Mouse (Mus musculus): Measurements from ENCODE around the gene Txndc15. TPM values are rescaled to one million over a fixed set of nuclear protein-coding genes. Genes with fewer than 3 reads are reported as not detected.

Txndc15 gene
- polyA plus RNA-seq (2021), result 114 TPM

DNA sequence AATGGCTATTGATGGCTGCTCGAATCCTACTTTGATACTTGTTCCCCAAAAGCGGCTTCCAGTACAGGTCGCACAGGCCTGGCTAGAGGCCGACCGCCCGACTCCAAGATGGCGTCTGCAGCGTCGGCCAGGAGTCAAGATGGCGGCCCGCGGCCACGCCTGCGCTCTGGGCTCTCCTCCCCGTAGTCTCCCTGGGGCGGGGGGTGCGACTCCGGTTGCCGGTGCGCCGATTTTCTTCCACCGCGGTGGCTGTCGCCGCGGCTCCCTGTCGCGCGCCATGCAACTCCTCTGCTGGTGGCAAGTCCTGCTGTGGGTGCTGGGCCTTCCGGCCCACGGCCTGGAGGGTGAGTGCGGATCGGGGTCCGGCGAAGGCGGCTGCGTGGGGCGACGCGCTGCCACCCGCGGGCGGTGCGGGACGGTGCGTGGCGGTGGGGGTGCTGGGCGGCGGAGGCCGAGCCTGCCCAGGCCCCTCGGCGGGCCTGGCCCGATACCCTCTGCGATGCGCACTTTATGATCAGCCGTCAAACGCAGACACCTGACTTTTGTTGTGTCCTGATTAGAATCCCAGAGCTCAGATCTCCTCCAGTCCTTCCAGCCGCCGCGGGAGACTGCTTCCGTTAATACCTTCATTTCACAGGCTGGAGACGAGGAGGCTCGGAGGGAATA lies at the start of gene Txndc15:
TSS of gene Txndc15 (plus strand) at position 150 of the 666 bp plus-strand sequence.
- ATAC-seq (peak; percentile 80), DNase-seq (ENCODE audit: low read depth, low spot score) (no peak)
- H3K27me3 ChIP-seq, result no peaks in the 10 kb centered on the region
- ChIA-PET POLR2A (interaction anchor here (0.5 to 1.2 kb wide), 3 partner anchors 11 to 80 kb away, joined by 3 to 4 read pairs (median 3); partner anchors contain the start of genes B230219D22Rik and Ddx46), CTCF (interaction anchor here (0.7 to 1.6 kb wide), 2 partner anchors 12 to 22 kb away, joined by 3 to 4 read pairs; partner anchors contain the start of genes B230219D22Rik and Pcbd2)
- in situ Hi-C loops (cut with MboI; ENCODE audit: low pct_unique_long_range_greater_than_20kb), result no loop called here
- no peak for TF ChIP-seq CTCF (IDR thresholded peaks at IDR 0.05)

DNA sequence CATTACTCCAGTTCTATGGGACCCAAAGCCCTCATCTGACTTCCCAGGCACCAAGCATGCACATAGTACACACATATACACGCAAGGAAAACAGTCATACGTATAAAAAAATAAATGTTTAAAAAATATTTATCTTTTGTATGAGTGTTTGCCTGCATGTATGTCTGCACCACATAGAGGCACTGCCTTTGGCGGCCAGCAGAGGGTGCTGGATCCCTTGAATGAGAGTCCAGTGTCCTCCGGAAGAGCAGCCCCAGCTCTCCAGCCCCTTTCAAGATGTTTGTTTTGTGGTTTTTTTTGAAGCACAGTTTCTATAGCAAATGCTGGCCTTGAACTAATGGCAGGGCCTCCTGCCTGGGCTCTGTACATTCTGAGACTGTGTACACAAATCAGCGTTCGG lies 45.9 kb upstream of the Txndc15 start:
- peak; percentile 77 for TF ChIP-seq CTCF (IDR thresholded peaks at IDR 0.05)
- DNase-seq (ENCODE audit: low read depth, low spot score) (no peak), ATAC-seq (no peak)
- H3K27me3 ChIP-seq, result no peaks in the 10 kb centered on the region
- ChIA-PET POLR2A (no interaction called here), CTCF (interaction anchor here (0.7 to 1.3 kb wide), 3 partner anchors 15 to 59 kb away, joined by 3 read pairs; partner anchors contain the start of gene Pcbd2)
- in situ Hi-C loops (cut with MboI; ENCODE audit: low pct_unique_long_range_greater_than_20kb), result loop anchor here (10.0 kb wide), 1 partner anchor 296 kb away; no protein-coding TSS in a partner anchor

GRCm38 (mm10) chr13:55672711-55673110 lies 41.7 kb upstream of the Txndc15 start:
- in situ Hi-C loops (cut with MboI; ENCODE audit: low pct_unique_long_range_greater_than_20kb), result loop anchor here (5.0 kb wide), 1 partner anchor 55 kb away; the partner anchor contains the start of gene Pcbd2
- no peaks in the 10 kb centered on the region for H3K27me3 ChIP-seq
- ChIA-PET POLR2A (no interaction called here), CTCF (interaction anchor here (1.2 kb wide), 1 partner anchor 18 kb away, joined by 3 read pairs; no protein-coding TSS in a partner anchor)
- TF ChIP-seq CTCF (IDR thresholded peaks at IDR 0.05), result no peak
- DNase-seq (ENCODE audit: low read depth, low spot score), result no peak
- no peak for ATAC-seq

DNA sequence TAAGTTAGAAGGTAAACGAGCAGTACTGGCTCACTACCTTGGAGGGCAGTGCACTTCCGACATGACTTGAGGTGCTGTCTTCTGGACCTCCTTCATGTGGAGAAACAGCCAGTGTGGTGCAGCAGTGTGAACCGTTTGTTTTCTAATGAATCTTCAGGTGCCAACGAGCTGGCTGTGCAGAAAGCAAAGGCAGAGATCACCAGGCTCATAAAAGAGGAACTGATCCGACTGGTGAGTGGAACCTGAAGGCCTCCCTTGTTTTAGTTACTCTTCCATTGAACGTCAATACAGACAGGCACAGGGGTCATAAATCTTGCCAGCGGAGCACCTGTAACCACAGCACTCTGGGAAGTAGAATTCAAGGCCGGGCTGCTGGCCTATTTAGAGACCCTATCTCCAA lies 37.1 kb upstream of the Txndc15 start:
- ChIA-PET POLR2A (no interaction called here), CTCF (no interaction called here)
- in situ Hi-C loops (cut with MboI; ENCODE audit: low pct_unique_long_range_greater_than_20kb), result no loop called here
- ATAC-seq, result no peak
- no peak for TF ChIP-seq CTCF (IDR thresholded peaks at IDR 0.05)
- no peak for DNase-seq (ENCODE audit: low read depth, low spot score)
- no peaks in the 10 kb centered on the region for H3K27me3 ChIP-seq

DNA sequence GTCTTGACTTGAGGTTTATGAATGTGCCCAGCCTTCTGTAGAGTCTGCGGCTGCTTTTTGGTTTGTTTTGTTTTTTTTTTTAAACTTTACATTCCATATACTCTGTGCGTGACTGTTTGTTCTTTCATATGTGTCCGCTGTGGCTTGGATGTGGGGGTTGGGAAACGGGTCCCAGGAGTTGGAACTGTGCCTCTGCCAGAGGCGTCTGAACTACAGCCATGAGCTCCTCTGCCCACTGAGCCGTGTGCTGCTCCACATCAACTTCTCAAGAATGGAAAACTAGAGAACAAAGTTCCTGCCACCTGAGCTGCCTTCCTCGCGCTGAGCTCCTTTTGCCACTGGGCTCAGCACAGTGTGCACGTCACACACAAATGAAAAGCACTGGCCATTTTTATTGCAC lies 32.2 kb upstream of the Txndc15 start:
- ATAC-seq, result no peak
- no peak for TF ChIP-seq CTCF (IDR thresholded peaks at IDR 0.05)
- POLR2A ChIA-PET, result interaction anchor here (0.7 kb wide), 1 partner anchor 344 kb away, joined by 3 read pairs; no protein-coding TSS in a partner anchor
- in situ Hi-C loops (cut with MboI; ENCODE audit: low pct_unique_long_range_greater_than_20kb), result no loop called here
- no peak for DNase-seq (ENCODE audit: low read depth, low spot score)
- H3K27me3 ChIP-seq, result no peaks in the 10 kb centered on the region
- CTCF ChIA-PET, result interaction anchor here (0.9 to 1.3 kb wide), 2 partner anchors 9 to 45 kb away, joined by 3 to 4 read pairs; partner anchors contain the start of gene Pcbd2

GRCm38 (mm10) chr13:55683581-55683980 lies 30.9 kb upstream of the Txndc15 start:
- no peak for TF ChIP-seq CTCF (IDR thresholded peaks at IDR 0.05)
- DNase-seq (ENCODE audit: low read depth, low spot score) (no peak), ATAC-seq (no peak)
- CTCF ChIA-PET, result interaction anchor here (1.2 kb wide), 2 partner anchors 9 to 15 kb away, joined by 3 to 5 read pairs; partner anchors contain the start of gene B230219D22Rik
- POLR2A ChIA-PET, result interaction anchor here (0.6 kb wide), 1 partner anchor 28 kb away, joined by 3 read pairs; no protein-coding TSS in a partner anchor
- H3K27me3 ChIP-seq, result no peaks in the 10 kb centered on the region
- in situ Hi-C loops (cut with MboI; ENCODE audit: low pct_unique_long_range_greater_than_20kb), result no loop called here

GRCm38 (mm10) chr13:55686107-55686633 lies 28.3 kb upstream of the Txndc15 start:
- no peak for TF ChIP-seq CTCF (IDR thresholded peaks at IDR 0.05)
- POLR2A ChIA-PET, result no interaction called here
- no peaks in the 10 kb centered on the region for H3K27me3 ChIP-seq
- in situ Hi-C loops (cut with MboI; ENCODE audit: low pct_unique_long_range_greater_than_20kb), result no loop called here
- no peak for ATAC-seq
- no peak for DNase-seq (ENCODE audit: low read depth, low spot score)
- CTCF ChIA-PET, result no interaction called here

DNA sequence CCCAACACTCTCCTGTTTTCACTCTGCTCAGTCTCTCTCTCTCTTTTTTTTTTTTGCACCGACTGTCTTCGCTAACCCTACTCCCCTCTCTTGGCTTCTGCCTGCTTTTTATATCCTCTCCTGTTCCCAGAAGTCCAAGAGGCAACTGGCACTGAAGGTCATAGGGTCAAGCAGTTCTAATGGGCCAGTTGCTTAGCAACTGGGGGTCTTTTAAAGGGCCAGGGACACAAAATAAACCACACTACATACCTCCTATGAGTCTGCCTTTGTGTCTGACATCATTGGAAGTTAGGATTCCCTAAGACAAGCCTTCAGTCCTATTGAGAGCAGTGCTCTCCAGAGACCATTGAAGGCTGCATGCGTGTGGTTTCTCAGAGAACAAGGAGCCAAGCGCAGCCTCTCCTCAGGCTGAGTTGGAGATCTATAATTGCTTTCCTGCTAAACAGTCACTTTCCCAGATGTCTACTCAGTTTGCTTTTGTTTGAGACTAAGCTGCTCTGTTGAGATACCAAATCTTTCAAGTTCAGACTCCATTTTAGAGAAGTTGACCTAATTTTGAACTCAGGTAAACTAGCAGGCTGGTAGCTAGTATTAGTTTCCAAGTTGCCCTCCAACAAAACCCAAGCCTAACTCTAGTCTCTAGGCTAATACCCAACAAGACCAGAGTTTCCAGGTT lies 26.4 kb upstream of the Txndc15 start:
- in situ Hi-C loops (cut with MboI; ENCODE audit: low pct_unique_long_range_greater_than_20kb), result no loop called here
- no peak for TF ChIP-seq CTCF (IDR thresholded peaks at IDR 0.05)
- H3K27me3 ChIP-seq, result no peaks in the 10 kb centered on the region
- ATAC-seq, result no peak
- DNase-seq (ENCODE audit: low read depth, low spot score), result no peak
- POLR2A ChIA-PET, result no interaction called here
- CTCF ChIA-PET, result no interaction called here

- ATAC-seq, result peak; percentile 85
- DNase-seq (ENCODE audit: low read depth, low spot score), result no peak
- ChIA-PET POLR2A (interaction anchor here (1.0 to 3.6 kb wide), 3 partner anchors 9 to 35 kb away, joined by 3 to 20 read pairs (median 3); partner anchors contain the start of genes Pcbd2 and Txndc15), CTCF (interaction anchor here (0.8 to 2.3 kb wide), 6 partner anchors 9 to 35 kb away, joined by 3 to 13 read pairs (median 4); partner anchors contain the start of genes Pcbd2 and Txndc15)
- in situ Hi-C loops (cut with MboI; ENCODE audit: low pct_unique_long_range_greater_than_20kb), result no loop called here
- no peaks in the 10 kb centered on the region for H3K27me3 ChIP-seq
- no peak for TF ChIP-seq CTCF (IDR thresholded peaks at IDR 0.05)
Observed at GRCm38 (mm10) chr13:55692535-55693242, 21.8 kb upstream of the Txndc15 start, which contains the start of gene B230219D22Rik. Gene B230219D22Rik, plus strand, starts transcription at chr13:55693124.
